Mouse (Mus musculus) CH12.LX (cell line): ENCODE results near the gene Fam193b.

Experiments
- CTCF ChIP-seq, 2 experiments: IDR thresholded peaks in 1 of 2; conservative IDR thresholded peaks in 1 of 2; 2 replicates each; pipeline ENCODE4 v1.5.1; 2011 to 2012; ENCODE audit warnings: low read depth in 2 of 2, low read length in 2 of 2, improper control_type of control experiment in 1 of 2, inconsistent platforms in 1 of 2, mild to moderate bottlenecking in 1 of 2, moderate library complexity in 1 of 2
- MEF2A ChIP-seq: IDR thresholded peaks from 2 replicates; pipeline ENCODE4 v1.6.1; 2014; ENCODE audit warnings: low read depth, mild to moderate bottlenecking, inconsistent platforms, low read length, improper control_type of control experiment, borderline replicate concordance
- POLR2A ChIP-seq: IDR thresholded peaks from 2 replicates; pipeline ENCODE4 v1.6.1; 2011; ENCODE audit warnings: low read depth, mild to moderate bottlenecking, improper control_type of control experiment, low read length
- ZMIZ1 ChIP-seq: IDR thresholded peaks from 2 replicates; pipeline ENCODE4 v1.6.1; 2012; ENCODE audit warnings: low read depth, mild to moderate bottlenecking, inconsistent platforms, low read length, improper control_type of control experiment

DNA sequence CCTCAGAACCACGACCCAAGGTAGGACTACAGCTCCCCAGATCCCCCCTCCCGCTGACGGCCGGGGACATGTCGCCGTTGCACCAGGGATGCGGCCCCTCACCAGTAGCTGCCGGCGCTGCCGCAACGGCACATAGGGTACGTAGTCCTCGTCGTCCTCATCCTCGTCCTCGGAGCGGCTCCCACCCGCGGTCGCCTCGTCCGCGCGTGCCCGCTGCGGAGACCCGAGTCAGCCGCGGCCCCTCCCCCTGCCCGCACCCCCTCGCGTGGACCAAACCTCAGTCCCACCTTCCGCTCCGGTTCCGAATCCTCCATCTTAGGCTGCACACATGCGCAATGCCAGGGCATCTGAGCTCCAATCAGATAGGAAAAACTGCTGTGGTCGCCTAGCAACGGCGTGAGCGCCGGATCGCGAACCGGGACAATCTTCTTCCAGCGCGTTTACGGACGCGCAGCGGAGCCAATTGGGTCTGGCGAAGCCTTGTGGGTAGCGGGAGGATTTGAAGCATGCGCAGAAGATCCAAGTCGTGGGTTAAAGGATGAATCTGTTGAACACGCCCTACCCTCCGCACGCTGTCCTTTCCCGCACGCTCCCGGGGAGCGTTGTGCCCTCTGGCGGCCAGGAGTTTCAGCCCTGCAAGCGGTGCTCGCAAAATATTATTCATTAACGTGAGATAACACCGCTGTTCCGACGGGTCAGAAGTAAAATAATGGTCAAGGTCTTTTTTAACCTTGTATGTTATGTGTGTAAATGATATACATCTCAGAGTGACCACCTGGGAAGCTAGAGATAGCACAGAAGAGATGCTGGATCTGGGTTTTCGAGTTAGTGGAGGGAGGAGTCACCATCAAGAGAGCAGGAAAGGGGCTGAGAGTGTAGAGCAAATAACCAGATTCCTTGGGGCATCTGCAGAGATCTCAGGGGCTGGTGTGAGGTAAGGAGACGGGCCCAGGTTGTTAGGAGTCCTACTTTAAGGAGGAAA, 34.4 kb downstream of the Fam193b start, which contains the start of gene Ddx41:
- TF ChIP-seq CTCF (conservative IDR thresholded peaks at IDR 0.05 in 1 of 2, IDR thresholded peaks at IDR 0.05 in 1 of 2; ENCODE audit: low read depth in 2 of 2, low read length in 2 of 2) = peak; percentile 55 to 96
- TF ChIP-seq POLR2A = peak; percentile 81
- TF ChIP-seq MEF2A = peak; percentile 62
- TF ChIP-seq ZMIZ1 = no peak
